Mouse (Mus musculus) monocyte, adult 2 months (primary cell): ENCODE data around the gene D130040H23Rik.
"Not testable (repeated sequence)": the region's sequence is repeated elsewhere in the genome, so short reads cannot be mapped to it uniquely, and the experiment has no call there.

Source experiments
- DNase-seq, 2 experiments: peaks; one replicate each; pipeline ENCODE4 v3.0.0; 2022; ENCODE audit warnings: low spot score in 2 of 2, low read depth in 1 of 2

Gene D130040H23Rik

GRCm38 (mm10) chr8:69270386-69271202 is at the start of gene D130040H23Rik:
TSS of gene D130040H23Rik (plus strand) at chr8:69271080.
- peak; percentile 5 to 15 for DNase-seq

GRCm38 (mm10) chr8:69242541-69242940 is 28.3 kb upstream of the D130040H23Rik start:
- no peak for DNase-seq

- no peak for DNase-seq
These were observed 2.4 kb upstream of the D130040H23Rik start for GRCm38 (mm10) chr8:69268525-69268924.

- no peak for DNase-seq
These were observed 299 bp downstream of the D130040H23Rik start for GRCm38 (mm10) chr8:69271203-69271554.

GRCm38 (mm10) chr8:69272435-69272834 is 1.6 kb downstream of the D130040H23Rik start:
- DNase-seq: no peak

GRCm38 (mm10) chr8:69324771-69325170 is 53.9 kb downstream of the D130040H23Rik start:
- no peak for DNase-seq

GRCm38 (mm10) chr8:69328301-69329288 is 57.7 kb downstream of the D130040H23Rik start:
- DNase-seq: peak; percentile 36 to 52

GRCm38 (mm10) chr8:69329289-69329688 is 58.4 kb downstream of the D130040H23Rik start:
- not testable (repeated sequence) for DNase-seq
